Mouse (Mus musculus) heart, embryonic 11.5 days (tissue): ENCODE results near the gene Cdk12. TPM values are rescaled to one million over a fixed set of nuclear protein-coding genes. Genes with fewer than 3 reads are reported as not detected.

Experiments
- ATAC-seq: fragments of 200-750 bp; cut with Nextera tagmentation; replicated peaks from 2 replicates; pipeline ENCODE4 v1.8.0; 2017; ENCODE audit warnings: moderate library complexity; ENCODE audit not compliant: insufficient number of reproducible peaks, low FRiP score, low TSS enrichment
- H3K27ac ChIP-seq: fragments of 300-500 bp; sonication (generic); 2 replicates; pipeline ENCODE4 v1.5.1; 2014; ENCODE audit warnings: mild to moderate bottlenecking, low read depth, low read length
- H3K27me3 ChIP-seq: fragments of 300-500 bp; sonication (generic); 2 replicates; pipeline ENCODE4 v1.6.1; 2014; ENCODE audit warnings: mild to moderate bottlenecking, low read length, mixed read lengths; ENCODE audit not compliant: control insufficient read depth, insufficient read depth
- H3K36me3 ChIP-seq: fragments of 300-500 bp; sonication (generic); 2 replicates; pipeline ENCODE4 v1.6.1; 2014; ENCODE audit warnings: mild to moderate bottlenecking, low read length, moderate library complexity, mixed read lengths; ENCODE audit not compliant: control insufficient read depth, insufficient read depth
- H3K4me1 ChIP-seq: fragments of 300-500 bp; sonication (generic); 2 replicates; pipeline ENCODE4 v1.6.1; 2014; ENCODE audit warnings: low read length; ENCODE audit not compliant: control insufficient read depth, insufficient read depth
- H3K4me2 ChIP-seq: fragments of 300-500 bp; sonication (generic); 2 replicates; pipeline ENCODE4 v1.6.1; 2014; ENCODE audit warnings: mild to moderate bottlenecking, moderate library complexity
- H3K4me3 ChIP-seq: fragments of 300-500 bp; sonication (generic); 2 replicates; pipeline ENCODE4 v1.5.1; 2014; ENCODE audit warnings: low read depth, low read length
- H3K9ac ChIP-seq: fragments of 300-500 bp; sonication (generic); 2 replicates; pipeline ENCODE4 v1.6.1; 2014; ENCODE audit warnings: mild to moderate bottlenecking, low read depth, low read length, moderate library complexity
- H3K9me3 ChIP-seq: fragments of 300-500 bp; sonication (generic); replicated peaks from 2 replicates; pipeline ENCODE4 v1.6.1; 2016; ENCODE audit warnings: low read length; ENCODE audit not compliant: control insufficient read depth
- WGBS: fragments of 180-500 bp; shearing (Covaris S2); extraction: QIAGEN DNeasy Blood & Tissue Kit; methylation state at CpG from one replicate; pipeline ENCODE4 v1.1.7; 2014; ENCODE audit not compliant: insufficient replicate concordance; 5-methylcytosine and 5-hydroxymethylcytosine counted together
- polyA plus RNA-seq: library from polyadenylated mRNA; unstranded; fragments of >200 nt; fragmentation: Nextera tagmentation; extraction: Ambion mirVana; gene quantifications from 2 replicates; pipeline ENCODE4 v1.2.1, GENCODE M21; 2014

Gene Cdk12
- polyA plus RNA-seq, 1 experiment from 2014 or later, result 11.4 TPM

GRCm38 (mm10) chr11:98290906-98291305 lies 88.0 kb downstream of the Cdk12 start:
- 64% methylated on average over 2 of the region's 2 CpGs for WGBS
- H3K4me3 ChIP-seq, result no peak overlapping the region
- H3K4me1 ChIP-seq, result peaks cover 7% of the 10 kb centered on the region; the same call in 1 of the 2 replicates
- H3K9ac ChIP-seq, result no peak overlapping the region
- ATAC-seq, result no peak
- H3K36me3 ChIP-seq, result no peaks in the 10 kb centered on the region
- peaks cover 39% of the 10 kb centered on the region for H3K27me3 ChIP-seq
- H3K27ac ChIP-seq, result no peak overlapping the region
- H3K4me2 ChIP-seq, result no peak overlapping the region
- no peaks in the 10 kb centered on the region for H3K9me3 ChIP-seq

- no peak overlapping the region for H3K9ac ChIP-seq
- peaks cover 51% of the 10 kb centered on the region for H3K27me3 ChIP-seq
- H3K4me2 ChIP-seq, result no peak overlapping the region
- WGBS, result 23% methylated on average over 2 of the region's 2 CpGs
- no peak overlapping the region for H3K4me3 ChIP-seq
- H3K4me1 ChIP-seq, result peaks cover 7% of the 10 kb centered on the region; the same call in 1 of the 2 replicates
- no peak for ATAC-seq
- H3K9me3 ChIP-seq, result no peaks in the 10 kb centered on the region
- H3K27ac ChIP-seq, result no peak overlapping the region
- H3K36me3 ChIP-seq, result no peaks in the 10 kb centered on the region
Measured at GRCm38 (mm10) chr11:98293070-98293469, 90.2 kb downstream of the Cdk12 start.

GRCm38 (mm10) chr11:98294188-98295012 lies 91.5 kb downstream of the Cdk12 start:
- H3K4me1 ChIP-seq, result peaks cover 11% of the 10 kb centered on the region; the same call in 1 of the 2 replicates
- no peaks in the 10 kb centered on the region for H3K36me3 ChIP-seq
- H3K4me2 ChIP-seq, result peak overlapping the region; percentile 96
- peak overlapping the region; percentile 63 for H3K4me3 ChIP-seq
- peak overlapping the region; percentile 72 for H3K9ac ChIP-seq
- H3K27me3 ChIP-seq, result peaks cover 56% of the 10 kb centered on the region
- ATAC-seq, result peak; percentile 48; the same call in 1 of the 2 replicates
- no peak overlapping the region for H3K27ac ChIP-seq
- no peaks in the 10 kb centered on the region for H3K9me3 ChIP-seq
- 2% methylated on average over 58 of the region's 58 CpGs for WGBS

GRCm38 (mm10) chr11:98295013-98295585 lies 92.2 kb downstream of the Cdk12 start:
- H3K27me3 ChIP-seq, result peaks cover 51% of the 10 kb centered on the region
- no peaks in the 10 kb centered on the region for H3K36me3 ChIP-seq
- H3K9me3 ChIP-seq, result no peaks in the 10 kb centered on the region
- ATAC-seq, result no peak
- peak overlapping the region; percentile 96 for H3K4me2 ChIP-seq
- peak overlapping the region; percentile 63 for H3K4me3 ChIP-seq
- WGBS, result 4% methylated on average over 9 of the region's 9 CpGs
- H3K4me1 ChIP-seq, result peaks cover 11% of the 10 kb centered on the region; the same call in 1 of the 2 replicates
- peak overlapping the region; percentile 72 for H3K9ac ChIP-seq
- H3K27ac ChIP-seq, result no peak overlapping the region

GRCm38 (mm10) chr11:98296277-98296676 lies 93.4 kb downstream of the Cdk12 start:
- no peaks in the 10 kb centered on the region for H3K9me3 ChIP-seq
- WGBS, result 7% methylated on average over 5 of the region's 5 CpGs
- H3K9ac ChIP-seq, result no peak overlapping the region
- H3K36me3 ChIP-seq, result no peaks in the 10 kb centered on the region
- no peak overlapping the region for H3K4me3 ChIP-seq
- H3K27me3 ChIP-seq, result peaks cover 45% of the 10 kb centered on the region
- H3K4me1 ChIP-seq, result peaks cover 11% of the 10 kb centered on the region; the same call in 1 of the 2 replicates
- H3K4me2 ChIP-seq, result no peak overlapping the region
- ATAC-seq, result no peak
- H3K27ac ChIP-seq, result no peak overlapping the region

GRCm38 (mm10) chr11:98296916-98297315 lies 94.1 kb downstream of the Cdk12 start:
- Histone ChIP-seq H3K4me1 (peaks cover 11% of the 10 kb centered on the region; the same call in 1 of the 2 replicates), H3K36me3 (no peaks in the 10 kb centered on the region), H3K4me2 (no peak overlapping the region), H3K9ac (no peak overlapping the region), H3K27me3 (peaks cover 40% of the 10 kb centered on the region), H3K27ac (no peak overlapping the region), H3K4me3 (no peak overlapping the region), H3K9me3 (no peaks in the 10 kb centered on the region)
- no peak for ATAC-seq
- 61% methylated on average over 2 of the region's 2 CpGs for WGBS

GRCm38 (mm10) chr11:98297778-98298177 lies 94.9 kb downstream of the Cdk12 start:
- Histone ChIP-seq H3K4me2 (no peak overlapping the region), H3K27ac (no peak overlapping the region), H3K36me3 (no peaks in the 10 kb centered on the region), H3K4me3 (no peak overlapping the region), H3K4me1 (peaks cover 11% of the 10 kb centered on the region; the same call in 1 of the 2 replicates), H3K9ac (peak overlapping the region; percentile 35; the same call in 1 of the 2 replicates), H3K27me3 (peaks cover 40% of the 10 kb centered on the region), H3K9me3 (no peaks in the 10 kb centered on the region)
- WGBS, result 22% methylated on average over 7 of the region's 7 CpGs
- ATAC-seq, result no peak

- peak overlapping the region; percentile 35; the same call in 1 of the 2 replicates for H3K9ac ChIP-seq
- no peaks in the 10 kb centered on the region for H3K9me3 ChIP-seq
- H3K4me1 ChIP-seq, result peaks cover 11% of the 10 kb centered on the region; the same call in 1 of the 2 replicates
- no peaks in the 10 kb centered on the region for H3K36me3 ChIP-seq
- no peak overlapping the region for H3K4me3 ChIP-seq
- H3K27me3 ChIP-seq, result peaks cover 37% of the 10 kb centered on the region
- no peak overlapping the region for H3K4me2 ChIP-seq
- no peak for ATAC-seq
- WGBS, result 22% methylated on average over 10 of the region's 10 CpGs
- no peak overlapping the region for H3K27ac ChIP-seq
Measured at GRCm38 (mm10) chr11:98298484-98299205, 95.8 kb downstream of the Cdk12 start.
